In the genomic region with DNA sequence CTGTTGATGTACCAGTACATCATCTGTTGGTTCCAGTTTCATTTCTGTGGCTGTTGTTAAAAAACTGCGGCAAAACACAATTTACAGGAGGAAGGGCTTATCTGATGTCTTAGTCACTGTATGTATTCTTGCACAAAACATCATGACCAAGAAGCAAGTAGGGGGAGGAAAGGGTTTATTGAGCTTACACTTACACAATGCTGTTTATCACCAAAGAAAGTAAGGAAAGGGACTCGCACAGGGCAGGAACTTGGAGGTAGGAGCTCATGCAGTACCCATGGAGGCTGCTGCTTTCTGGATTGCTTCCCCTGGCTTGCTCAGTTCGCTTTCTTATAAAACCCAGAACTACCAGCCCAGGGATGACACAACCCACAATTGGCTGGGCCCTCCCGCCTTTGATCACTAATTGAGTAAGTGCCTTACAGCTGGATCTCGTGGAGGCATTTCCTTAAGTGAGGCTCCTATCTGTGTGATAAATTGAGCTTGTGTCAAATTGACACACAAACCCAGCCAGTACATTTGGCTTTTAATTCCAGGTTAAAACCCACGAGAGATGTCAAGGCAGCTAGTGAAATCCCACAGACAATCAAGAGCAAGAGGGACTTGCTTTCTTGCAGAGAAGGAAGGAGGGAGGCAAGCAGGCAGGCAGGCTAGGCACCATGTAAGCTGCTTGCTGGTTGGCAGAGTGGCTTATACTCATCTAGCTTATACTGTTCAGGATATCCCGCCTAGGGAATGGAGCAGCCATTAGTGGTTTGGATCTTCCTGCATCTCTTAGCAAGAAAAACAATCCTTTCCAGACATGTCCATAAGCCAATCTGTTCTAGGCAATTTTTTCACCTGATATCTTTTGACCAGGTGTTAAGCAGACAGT, we compare ENCODE assay signal across 7 mouse cellular contexts. TPM values are rescaled to one million over a fixed set of nuclear protein-coding genes. Genes with fewer than 3 reads are reported as not detected.
DNase-seq lines count a peak whose midpoint lies in the region; ATAC-seq and TF ChIP-seq lines count a peak whose summit lies in the region.

No protein-coding gene starts in this region.

- no peak for DNase-seq in lung, postnatal 0 days (ENCODE audit: low spot score)
- no peak for DNase-seq in lung, postnatal 10 days
- DNase-seq in embryo, embryonic 10.5 days (ENCODE audit: low spot score) = peak; percentile 17
- no peak for DNase-seq in layer of hippocampus, postnatal 10 days (ENCODE audit: low spot score in 2 of 2)
- no peak for DNase-seq in c-Kit-positive CD71-positive TER-119-positive erythroid progenitor cells, embryonic 14.5 days (ENCODE audit: low spot score)

- H3K27me3 ChIP-seq in lung, postnatal 0 days (replicated peaks; ENCODE audit: insufficient read depth, low read length) = no peaks in the 10 kb centered on the region
- no peaks in the 10 kb centered on the region for H3K27me3 ChIP-seq in intestine, embryonic 16.5 days (replicated peaks; ENCODE audit: control insufficient read depth, insufficient read depth, low read length)
- H3K27me3 ChIP-seq in neural tube, embryonic 14.5 days (ENCODE audit: control insufficient read depth, insufficient read depth, low read length) = no peaks in the 10 kb centered on the region

- TF ChIP-seq EP300 in lung, postnatal 0 days (IDR thresholded peaks at IDR 0.05) = no peak

- no peak for TF ChIP-seq CTCF in lung, postnatal 0 days (IDR thresholded peaks at IDR 0.05)

- no peaks in the 10 kb centered on the region for H3K4me1 ChIP-seq in lung, postnatal 0 days (ENCODE audit: insufficient read depth, low read depth, low read length)
- peaks cover 11% of the 10 kb centered on the region for H3K4me1 ChIP-seq in intestine, embryonic 16.5 days (ENCODE audit: control insufficient read depth, insufficient read depth, low read length)
- peaks cover 12% of the 10 kb centered on the region for H3K4me1 ChIP-seq in neural tube, embryonic 14.5 days (ENCODE audit: control insufficient read depth, insufficient read depth, low read length)

- H3K36me3 ChIP-seq in lung, postnatal 0 days (ENCODE audit: insufficient read depth, low read length) = no peaks in the 10 kb centered on the region
- no peaks in the 10 kb centered on the region for H3K36me3 ChIP-seq in intestine, embryonic 16.5 days (ENCODE audit: control insufficient read depth, insufficient read depth, low read length)
- peaks cover 6% of the 10 kb centered on the region; the same call in 1 of the 2 replicates for H3K36me3 ChIP-seq in neural tube, embryonic 14.5 days (ENCODE audit: control insufficient read depth, insufficient read depth, low read length)

- 52% methylated on average over 7 of the region's 7 CpGs for WGBS in lung, postnatal 0 days
- 57% methylated on average over 7 of the region's 7 CpGs for WGBS in intestine, embryonic 16.5 days
- 58% methylated on average over 7 of the region's 7 CpGs for WGBS in neural tube, embryonic 14.5 days

- no peak overlapping the region for H3K4me3 ChIP-seq in lung, postnatal 0 days (ENCODE audit: low read depth, low read length)
- H3K4me3 ChIP-seq in intestine, embryonic 16.5 days (ENCODE audit: low read length) = peak overlapping the region; percentile 76
- H3K4me3 ChIP-seq in neural tube, embryonic 14.5 days (ENCODE audit: low read depth, low read length) = peak overlapping the region; percentile 61; the same call in 1 of the 2 replicates

- no peaks in the 10 kb centered on the region for H3K9me3 ChIP-seq in lung, postnatal 0 days (ENCODE audit: low read length)
- no peaks in the 10 kb centered on the region for H3K9me3 ChIP-seq in intestine, embryonic 16.5 days (ENCODE audit: control insufficient read depth, low read length)
- H3K9me3 ChIP-seq in neural tube, embryonic 14.5 days (ENCODE audit: control insufficient read depth, low read length) = no peaks in the 10 kb centered on the region

- no peak for ATAC-seq in lung, postnatal 0 days
- ATAC-seq in intestine, embryonic 16.5 days = no peak
- no peak for ATAC-seq in neural tube, embryonic 14.5 days (ENCODE audit: low read depth)

- H3K27ac ChIP-seq in lung, postnatal 0 days (ENCODE audit: low read length) = no peak overlapping the region
- H3K27ac ChIP-seq in intestine, embryonic 16.5 days (ENCODE audit: low read length) = no peak overlapping the region
- H3K27ac ChIP-seq in neural tube, embryonic 14.5 days (ENCODE audit: low read depth, low read length) = no peak overlapping the region

- peak overlapping the region; percentile 99; the same call in 1 of the 2 replicates for H3K9ac ChIP-seq in lung, postnatal 0 days (replicated peaks; ENCODE audit: low read depth)
- H3K9ac ChIP-seq in intestine, embryonic 16.5 days (ENCODE audit: low read depth, low read length) = 0 out of 2 replicates have a peak overlapping the region, but pooled peaks have one; percentile 12
- no peak overlapping the region for H3K9ac ChIP-seq in neural tube, embryonic 14.5 days (replicated peaks; ENCODE audit: low read depth, low read length)

- H3K4me2 ChIP-seq in lung, postnatal 0 days (replicated peaks; ENCODE audit: low read depth, low read length) = peak overlapping the region; percentile 63
- peak overlapping the region; percentile 67 for H3K4me2 ChIP-seq in intestine, embryonic 16.5 days (ENCODE audit: low read depth, low read length)
- peak overlapping the region; percentile 66 for H3K4me2 ChIP-seq in neural tube, embryonic 14.5 days (ENCODE audit: low read depth, low read length)

RNA-seq across cellular contexts. Expression of a gene that starts 1.6 kb away (rescaled TPM):
- 93.9 and 103 TPM in 2 replicates for polyA plus RNA-seq in lung, postnatal 0 days (2015; fragmentation: Nextera tagmentation; extraction: Ambion mirVana)
- polyA plus RNA-seq in intestine, embryonic 16.5 days (2015; fragmentation: Nextera tagmentation; extraction: Ambion mirVana) = 100.0 and 107 TPM in 2 replicates
- 101 and 112 TPM in 2 replicates for polyA plus RNA-seq in neural tube, embryonic 14.5 days (2014; fragmentation: Nextera tagmentation; extraction: Ambion mirVana)
- 10 to 100 TPM; 50.9 to 51.2 TPM for total RNA-seq in layer of hippocampus, postnatal 10 days (2021)

RNA-seq across cellular contexts. Expression of a gene that starts 24.0 kb away (rescaled TPM):
- not detected in 2 replicates for polyA plus RNA-seq in lung, postnatal 0 days (2015; fragmentation: Nextera tagmentation; extraction: Ambion mirVana)
- polyA plus RNA-seq in intestine, embryonic 16.5 days (2015; fragmentation: Nextera tagmentation; extraction: Ambion mirVana) = not detected in 2 replicates
- not detected in 2 replicates for polyA plus RNA-seq in neural tube, embryonic 14.5 days (2014; fragmentation: Nextera tagmentation; extraction: Ambion mirVana)
- total RNA-seq in layer of hippocampus, postnatal 10 days (2021) = not detected

RNA-seq across cellular contexts. Expression of a gene that starts 26.7 kb away (rescaled TPM):
- 15.2 and 20.1 TPM in 2 replicates for polyA plus RNA-seq in lung, postnatal 0 days (2015; fragmentation: Nextera tagmentation; extraction: Ambion mirVana)
- 43.9 and 52.0 TPM in 2 replicates for polyA plus RNA-seq in intestine, embryonic 16.5 days (2015; fragmentation: Nextera tagmentation; extraction: Ambion mirVana)
- polyA plus RNA-seq in neural tube, embryonic 14.5 days (2014; fragmentation: Nextera tagmentation; extraction: Ambion mirVana) = 38.1 and 40.4 TPM in 2 replicates
- total RNA-seq in layer of hippocampus, postnatal 10 days (2021) = 10 to 100 TPM; 18.8 to 20.5 TPM

RNA-seq across cellular contexts. Expression of a gene that starts 26.8 kb away (rescaled TPM):
- polyA plus RNA-seq in lung, postnatal 0 days (2015; fragmentation: Nextera tagmentation; extraction: Ambion mirVana) = 158 and 175 TPM in 2 replicates
- polyA plus RNA-seq in intestine, embryonic 16.5 days (2015; fragmentation: Nextera tagmentation; extraction: Ambion mirVana) = 258 and 261 TPM in 2 replicates
- 212 and 251 TPM in 2 replicates for polyA plus RNA-seq in neural tube, embryonic 14.5 days (2014; fragmentation: Nextera tagmentation; extraction: Ambion mirVana)
- 10 to 100 TPM; 64.2 to 90.1 TPM for total RNA-seq in layer of hippocampus, postnatal 10 days (2021)

RNA-seq across cellular contexts. Expression of a gene that starts 43.6 kb away (rescaled TPM):
- polyA plus RNA-seq in lung, postnatal 0 days (2015; fragmentation: Nextera tagmentation; extraction: Ambion mirVana) = not detected in 2 replicates
- polyA plus RNA-seq in intestine, embryonic 16.5 days (2015; fragmentation: Nextera tagmentation; extraction: Ambion mirVana) = not detected in 2 replicates
- not detected in 2 replicates for polyA plus RNA-seq in neural tube, embryonic 14.5 days (2014; fragmentation: Nextera tagmentation; extraction: Ambion mirVana)
- total RNA-seq in layer of hippocampus, postnatal 10 days (2021) = not detected
